Mouse (Mus musculus) urinary bladder, postnatal 36 days (tissue): Measurements from ENCODE around the gene Msl2.
A peak's percentile ranks its signal among the peaks of the same experiment; 100 is the strongest.

ENCODE experiments used
- DNase-seq, 2 experiments: peaks; one replicate each; pipeline ENCODE4 v3.0.0; 2022; ENCODE audit warnings: low spot score in 2 of 2, mixed read lengths in 1 of 2

The Msl2 gene

DNA sequence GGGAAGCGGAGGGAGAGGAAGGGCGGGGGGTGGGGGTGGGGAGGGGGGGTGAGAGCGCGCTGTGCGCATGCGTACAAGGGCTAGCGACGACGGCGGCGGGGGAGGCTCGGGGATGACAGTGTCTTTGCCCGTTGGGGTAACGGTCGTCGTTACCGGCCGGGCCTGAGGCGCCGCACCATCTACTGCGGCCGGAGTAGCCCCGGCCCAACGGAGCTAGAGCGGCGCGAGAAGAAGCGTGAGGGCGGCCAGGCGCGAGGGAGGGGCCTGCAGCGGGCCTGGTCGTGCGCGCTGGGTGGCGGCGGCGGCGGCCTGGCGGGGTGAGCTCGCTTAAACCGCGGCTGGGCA, at the start of gene Msl2:
TSS of gene Msl2 (plus strand) at position 115 of the 345 bp plus-strand sequence.
- DNase-seq = no peak

DNA sequence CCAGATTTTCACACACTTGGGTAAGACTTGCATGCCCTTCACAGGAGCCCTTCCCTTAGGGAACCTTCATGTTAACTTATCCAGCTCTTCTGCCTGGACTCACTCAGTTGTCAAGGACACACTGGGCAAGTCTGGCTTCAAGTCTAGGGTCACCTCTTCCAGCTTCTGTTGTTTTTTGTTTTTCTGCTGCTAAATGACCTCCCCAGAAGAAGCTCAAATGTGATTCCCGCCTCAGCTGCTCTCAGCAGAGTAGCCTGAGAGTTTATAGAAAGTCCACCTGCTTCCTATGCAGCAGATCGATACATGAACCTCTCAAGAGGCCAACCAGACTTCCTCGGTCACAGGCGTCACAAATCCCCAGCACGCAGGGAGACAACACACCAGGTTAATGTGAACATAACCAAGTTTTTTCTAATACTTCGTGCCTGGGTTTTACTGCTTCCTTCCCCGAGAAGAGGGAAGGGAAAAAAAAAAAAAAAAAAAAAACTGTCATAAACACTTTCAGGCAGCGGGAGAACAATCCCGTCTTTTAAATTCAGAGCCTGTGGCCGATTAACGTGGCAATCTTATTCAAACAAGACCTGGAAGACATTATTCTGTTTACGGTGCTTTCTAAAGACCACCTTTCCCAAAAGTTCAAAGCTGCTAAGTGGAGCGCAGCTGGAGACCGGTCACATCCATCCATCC, 40.0 kb upstream of the Msl2 start:
- DNase-seq = no peak

DNA sequence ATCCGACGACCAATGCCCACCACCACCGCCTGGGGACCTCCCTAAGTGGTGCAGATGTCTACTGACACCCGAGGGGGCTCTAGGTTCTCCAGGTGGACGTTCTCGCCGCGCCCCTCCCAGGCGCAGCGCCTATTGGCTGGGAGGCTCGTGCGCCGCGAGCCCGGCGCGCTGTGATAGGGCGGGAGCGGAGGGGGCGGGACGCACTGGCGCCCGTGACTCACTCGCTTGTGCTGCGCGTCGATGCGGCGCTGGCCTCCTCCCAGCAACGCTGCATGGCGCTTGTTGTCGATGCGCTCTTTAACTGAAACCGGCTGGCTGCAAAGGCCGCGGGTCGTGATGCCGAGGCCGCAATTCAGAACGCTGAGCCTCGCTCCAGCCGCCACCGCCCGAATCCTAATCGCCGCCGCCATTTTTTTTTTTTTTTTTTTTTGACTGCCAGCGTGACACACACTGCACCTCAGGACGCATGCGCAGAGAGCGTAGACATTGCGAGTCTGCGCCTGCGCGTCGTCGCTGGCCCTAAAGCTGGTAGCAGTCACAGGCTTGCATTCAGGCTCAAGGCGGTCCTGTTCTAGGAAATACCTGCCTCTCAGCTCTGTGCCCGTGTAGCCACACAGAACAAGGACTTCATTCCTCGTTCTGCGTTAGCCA, 39.3 kb upstream of the Msl2 start, which contains the start of gene Pccb:
TSS of gene Pccb (minus strand) at position 451 of the 651 bp plus-strand sequence.
- peak; percentile 93 to 96 for DNase-seq

DNA sequence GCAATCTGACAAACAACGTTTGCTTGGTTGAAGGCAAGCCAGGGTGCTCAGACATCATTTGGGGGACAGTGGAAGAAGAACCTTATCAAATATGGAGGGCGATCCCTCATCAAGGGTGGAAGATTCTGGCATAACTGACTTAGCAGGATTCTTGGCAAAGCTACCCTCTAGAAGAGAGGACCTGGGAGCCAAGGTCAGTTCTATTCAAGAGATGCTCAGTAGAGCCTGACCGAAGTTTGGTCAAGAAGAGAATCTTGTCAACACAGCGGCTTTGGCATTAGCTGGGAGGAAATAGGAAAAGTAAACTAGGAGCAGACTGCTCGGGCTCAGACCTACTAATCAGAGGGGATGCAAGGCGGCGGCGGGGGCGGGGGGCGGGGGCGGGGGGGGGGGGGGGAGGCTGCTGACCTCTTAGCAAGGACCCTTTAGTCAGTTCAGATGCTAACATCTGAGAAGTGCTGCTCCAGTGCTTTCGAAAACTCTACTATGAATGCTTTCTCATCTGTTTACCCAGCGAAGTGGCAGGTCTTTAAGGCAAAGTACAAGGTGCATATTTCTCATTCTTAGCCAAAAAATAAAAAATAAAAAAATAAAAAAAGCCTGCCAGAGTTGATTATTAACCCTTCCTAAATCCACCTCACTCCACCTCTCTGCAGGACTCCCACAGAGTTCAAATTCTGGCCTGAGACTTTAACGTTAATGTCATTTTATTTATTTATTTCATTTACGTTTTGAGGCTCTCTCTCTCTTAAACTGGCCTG, 37.9 kb upstream of the Msl2 start:
- DNase-seq = no peak

GRCm38 (mm10) chr9:101036876-101037275, 37.0 kb upstream of the Msl2 start:
- DNase-seq = no peak

DNA sequence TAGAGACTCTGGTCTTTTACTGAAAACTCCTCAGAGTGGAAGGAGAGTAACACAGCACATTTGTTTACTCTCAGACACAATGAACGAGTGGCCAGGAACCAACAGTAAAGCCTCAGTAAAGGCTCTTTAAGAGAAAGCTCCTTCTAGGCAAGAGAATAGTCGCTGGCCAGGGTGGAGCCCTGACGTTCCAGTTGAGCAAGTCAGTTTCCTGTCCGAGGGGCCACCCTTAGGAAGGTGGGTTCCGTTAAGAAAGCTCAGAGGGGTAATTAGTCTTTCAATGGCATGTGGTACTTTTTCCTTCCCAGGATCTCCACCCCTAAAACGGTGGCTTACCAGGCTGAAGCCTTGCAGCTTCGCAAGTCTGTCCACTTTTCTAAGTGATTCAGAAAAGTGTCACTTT, 36.5 kb upstream of the Msl2 start:
- peak in 1 of 2 experiments; percentile 19 for DNase-seq

GRCm38 (mm10) chr9:101038634-101039033, 35.3 kb upstream of the Msl2 start:
- no peak for DNase-seq

GRCm38 (mm10) chr9:101041508-101041907, 32.4 kb upstream of the Msl2 start:
- no peak for DNase-seq

DNA sequence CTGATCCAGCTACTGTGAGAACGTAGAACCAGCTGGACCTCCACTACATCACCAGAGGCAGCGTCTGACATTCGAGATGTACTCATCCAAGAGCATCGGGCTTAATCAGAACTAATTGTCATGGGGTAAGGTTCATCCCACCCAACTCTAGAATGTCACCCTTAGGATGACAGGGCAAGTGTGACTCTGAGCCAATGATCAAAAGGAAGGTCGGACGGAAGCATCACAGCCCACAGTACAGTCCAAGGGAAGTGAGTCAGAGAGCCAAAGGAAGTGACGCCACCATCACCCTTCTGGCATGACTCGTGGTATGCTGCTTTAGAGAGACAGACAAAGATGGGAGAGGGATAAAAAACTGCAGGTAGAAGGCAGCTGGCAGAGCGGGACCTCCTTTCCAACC, 31.7 kb upstream of the Msl2 start:
- no peak for DNase-seq

DNA sequence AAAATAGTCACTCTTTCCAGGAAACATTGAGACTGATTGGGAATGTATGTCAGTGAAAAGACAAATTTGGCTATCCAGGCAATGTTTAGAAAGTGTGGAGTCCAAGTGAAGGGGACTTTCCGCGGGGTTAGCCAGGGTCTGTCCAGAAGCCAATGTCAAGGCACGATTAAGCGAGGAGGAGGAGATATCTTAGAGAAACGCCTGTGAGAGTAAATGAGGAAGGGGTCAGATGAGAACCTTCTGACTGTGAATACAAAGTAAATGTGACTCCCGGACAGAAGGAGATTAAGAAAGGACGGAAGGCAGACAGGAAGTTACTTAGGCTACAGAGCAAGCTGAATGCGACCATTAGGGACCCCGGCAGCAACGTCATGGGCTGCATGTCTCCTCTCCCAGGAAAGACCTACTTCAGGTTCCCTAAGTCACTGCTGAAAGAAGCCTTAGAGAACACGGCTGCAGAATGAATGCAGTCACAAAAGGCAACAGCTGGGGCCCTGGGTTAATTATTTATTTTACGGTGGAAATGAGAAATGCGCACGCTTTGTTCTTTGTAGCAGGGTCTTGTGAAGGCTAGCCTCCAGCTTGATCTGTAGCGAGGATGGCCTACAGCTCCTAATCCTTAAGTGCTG, 28.1 kb upstream of the Msl2 start:
- no peak for DNase-seq

DNA sequence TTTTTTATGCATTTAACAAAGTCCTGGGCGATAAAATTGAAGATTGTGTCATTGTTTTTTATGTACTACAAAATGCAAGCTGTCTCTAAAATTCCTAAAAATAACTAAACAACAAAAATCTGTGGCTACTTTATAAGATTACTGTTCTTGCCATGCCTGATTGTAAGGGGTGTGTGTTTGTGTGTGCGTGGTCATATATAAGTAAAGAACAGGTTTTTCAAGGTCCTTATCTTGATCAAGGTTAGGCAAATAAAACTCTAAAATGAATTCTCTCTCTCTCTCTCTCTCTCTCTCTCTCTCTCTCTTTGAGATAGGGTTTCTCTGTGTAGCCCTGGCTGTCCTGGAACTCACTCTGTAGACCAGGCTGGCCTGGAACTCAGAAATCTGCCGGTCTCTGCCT, 21.9 kb upstream of the Msl2 start:
- no peak for DNase-seq

DNA sequence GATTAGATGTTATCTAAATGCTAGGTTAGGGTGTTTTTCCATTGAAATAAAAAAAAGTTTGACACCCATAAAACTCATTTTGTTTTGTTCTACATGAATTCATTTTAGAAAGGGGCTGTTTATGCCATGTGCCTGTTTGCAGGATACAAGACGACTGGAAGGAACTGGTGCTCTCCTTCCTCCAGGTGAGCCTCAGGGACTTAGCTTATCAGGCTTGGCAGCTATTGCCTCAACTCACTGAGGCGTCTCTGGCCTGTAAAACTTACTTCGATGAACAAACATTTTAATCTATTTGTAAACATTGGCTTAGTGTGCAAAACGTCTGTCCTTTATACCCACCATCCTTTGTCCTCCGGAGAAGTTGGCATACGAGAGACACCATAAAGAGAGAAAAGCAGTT, 21.2 kb upstream of the Msl2 start:
- DNase-seq = no peak

DNA sequence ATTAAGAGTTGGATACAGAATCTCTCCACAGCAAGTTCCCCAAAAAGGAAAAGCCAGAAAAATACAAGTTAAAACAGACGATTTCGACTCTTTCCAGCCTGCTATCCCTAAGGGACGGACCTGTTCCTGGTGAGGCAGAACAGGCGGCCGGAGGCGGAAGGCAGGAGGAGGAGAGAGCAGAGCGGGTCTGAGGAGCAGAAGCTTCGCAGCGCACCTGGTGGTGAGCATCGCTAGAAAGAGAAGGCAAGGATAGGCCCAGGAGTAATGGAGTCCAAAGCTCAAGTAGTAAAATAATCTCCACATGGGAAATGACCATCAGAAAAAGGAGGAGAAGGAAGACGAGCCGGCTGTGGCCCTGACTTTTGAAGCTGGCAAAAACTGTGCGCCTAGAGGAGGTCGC, 20.6 kb upstream of the Msl2 start:
- DNase-seq = no peak

- DNase-seq = no peak
Measured at GRCm38 (mm10) chr9:101057156-101057555, 16.7 kb upstream of the Msl2 start.

- no peak for DNase-seq
Measured at GRCm38 (mm10) chr9:101061035-101061434, 12.9 kb upstream of the Msl2 start.

DNA sequence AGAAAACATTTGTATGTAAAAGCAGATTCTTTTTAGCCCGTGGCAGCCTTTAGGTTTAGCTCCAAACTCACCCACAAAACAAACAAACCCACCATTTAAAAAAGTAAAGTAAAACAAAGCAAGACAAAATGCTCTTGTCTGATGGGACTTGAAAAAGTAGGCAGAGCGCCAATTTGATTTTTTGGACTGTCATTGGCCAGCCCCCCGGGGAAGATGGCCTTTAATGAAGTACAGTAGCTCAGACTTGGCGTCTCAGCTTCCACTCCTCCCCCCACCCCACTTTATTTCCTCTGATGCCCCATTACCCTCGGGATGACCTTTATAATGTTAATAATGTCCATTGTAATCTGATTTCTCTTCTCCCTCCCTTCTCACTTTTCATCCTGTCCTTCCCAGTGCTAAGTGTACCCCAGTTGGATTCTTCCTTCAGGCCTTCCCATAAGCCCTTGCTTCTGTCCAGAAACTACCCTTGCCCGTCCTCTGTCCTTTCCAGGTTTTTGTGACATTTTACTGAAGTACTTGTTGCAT, 11.6 kb upstream of the Msl2 start:
- DNase-seq = no peak

DNA sequence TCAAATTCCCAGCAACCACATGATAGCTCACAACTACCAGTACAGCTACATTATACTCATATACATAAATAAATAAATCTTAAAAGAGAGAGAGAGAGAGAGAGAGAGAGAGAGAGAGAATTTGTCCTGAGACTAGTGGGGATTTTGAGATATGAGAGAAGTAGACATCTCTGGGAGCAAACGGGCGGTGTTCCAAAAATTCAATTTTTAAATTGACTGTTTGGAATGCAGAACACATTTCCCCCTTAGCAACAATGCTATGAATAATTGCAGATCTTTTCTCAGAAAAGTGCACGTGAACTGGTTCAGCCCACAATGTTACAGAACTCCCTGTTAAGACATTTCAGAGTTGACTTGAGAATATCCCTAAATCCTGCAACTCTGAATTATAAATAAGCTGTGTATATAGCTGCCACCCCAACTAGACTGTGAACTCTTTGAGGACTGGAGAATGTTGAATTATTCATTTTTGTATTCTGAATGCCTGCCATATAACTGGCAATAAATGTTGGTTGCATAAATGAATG, 8.8 kb upstream of the Msl2 start:
- no peak for DNase-seq

DNA sequence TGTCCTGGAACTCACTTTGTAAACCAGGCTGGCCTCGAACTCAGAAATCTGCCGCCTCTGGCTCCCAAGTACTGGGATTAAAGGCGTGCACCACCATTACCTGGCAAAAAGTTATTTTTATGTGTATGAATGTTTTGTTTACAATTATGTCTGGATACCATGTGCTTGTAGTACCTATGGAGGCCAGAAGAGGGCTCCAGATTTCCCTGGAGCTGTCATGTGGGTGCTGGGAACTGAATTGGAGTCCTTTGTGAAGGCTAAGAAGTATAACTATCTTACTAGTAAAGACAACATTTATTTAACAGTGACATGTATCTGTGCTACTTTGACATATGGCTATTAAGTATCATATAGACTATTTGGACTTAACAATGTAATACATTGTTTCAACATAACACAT, 4.1 kb upstream of the Msl2 start:
- no peak for DNase-seq

DNA sequence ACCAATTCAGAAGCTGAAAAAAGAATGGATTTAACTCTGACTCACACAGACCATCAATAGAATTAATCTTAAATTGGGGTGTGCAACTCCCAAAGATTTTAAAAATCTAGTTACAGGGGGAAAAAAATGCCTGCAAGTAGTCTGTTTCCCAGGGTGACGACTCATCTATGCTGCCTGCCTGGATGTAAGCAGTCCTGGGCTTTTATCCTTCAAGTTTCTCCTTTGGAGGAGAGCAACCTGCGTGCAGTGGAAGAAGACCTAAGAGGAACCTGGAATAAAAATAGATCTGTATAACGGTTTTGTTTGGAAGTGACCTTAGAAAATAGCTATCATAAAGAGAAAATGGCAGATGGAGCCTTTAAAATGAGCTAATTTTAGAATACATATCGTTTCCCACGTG, 1.4 kb upstream of the Msl2 start:
- no peak for DNase-seq

GRCm38 (mm10) chr9:101073041-101073986, 587 bp upstream of the Msl2 start:
- peak; percentile 97 to 99 for DNase-seq
